Mouse (Mus musculus): ENCODE data around the gene Frmpd3.

- TF ChIP-seq GATA1 (IDR thresholded peaks at IDR 0.05; ENCODE audit: borderline replicate concordance, low read length) (no peak), FLI1 (IDR thresholded peaks at IDR 0.05; ENCODE audit: low read length) (no peak)
Observed at GRCm38 (mm10) chrX:140456751-140457491, 114.9 kb downstream of the Frmpd3 start.
